Mouse (Mus musculus) lung, adult 2 months (tissue): ENCODE measurements around the gene Lsm3.

Experiments
- CTCF ChIP-seq: fragments of 200-500 bp; IDR thresholded peaks from 2 replicates; pipeline ENCODE4 v1.5.1; 2011; ENCODE audit warnings: mild to moderate bottlenecking, low read length, control low read depth; ENCODE audit not compliant: insufficient read depth
- POLR2A ChIP-seq: fragments of 200-500 bp; IDR thresholded peaks from 2 replicates; pipeline ENCODE4 v1.6.1; 2011; ENCODE audit warnings: low read depth, mild to moderate bottlenecking, control low read depth, low read length, borderline replicate concordance; ENCODE audit errors: extremely low read depth

GRCm38 (mm10) chr6:91525544-91525943, 9.8 kb downstream of the Lsm3 start:
- TF ChIP-seq CTCF = no peak
- no peak for TF ChIP-seq POLR2A
